Mouse (Mus musculus) fibroblast of lung, adult 2 months (primary cell): ENCODE measurements around the gene Allc.

Experiments
- DNase-seq: peaks from one replicate; pipeline ENCODE4 v3.0.0-alpha.2; 2011; ENCODE audit warnings: low read depth

Gene Allc

DNA sequence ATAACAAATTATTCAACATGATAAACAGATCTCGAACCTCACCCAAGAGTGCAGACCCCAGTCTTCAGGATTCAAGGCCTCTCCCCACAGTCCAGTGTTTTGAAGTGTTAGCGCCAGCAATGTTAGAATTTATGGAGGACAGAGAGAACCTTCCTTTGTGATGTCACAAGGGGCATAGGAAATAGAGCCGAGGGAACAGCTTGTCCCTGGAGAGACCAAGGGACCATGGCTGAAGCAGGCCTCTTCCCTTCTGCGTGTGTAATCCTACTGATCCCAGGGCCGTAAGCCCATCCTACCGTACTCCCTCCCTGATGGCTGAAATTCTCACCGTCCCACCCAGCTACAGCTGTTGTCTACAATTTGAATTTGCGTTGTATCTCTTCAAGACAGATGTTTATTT lies at the start of gene Allc:
Gene Allc (minus strand): TSS at position 101 of the 400 bp plus-strand sequence.
- DNase-seq = no peak

DNA sequence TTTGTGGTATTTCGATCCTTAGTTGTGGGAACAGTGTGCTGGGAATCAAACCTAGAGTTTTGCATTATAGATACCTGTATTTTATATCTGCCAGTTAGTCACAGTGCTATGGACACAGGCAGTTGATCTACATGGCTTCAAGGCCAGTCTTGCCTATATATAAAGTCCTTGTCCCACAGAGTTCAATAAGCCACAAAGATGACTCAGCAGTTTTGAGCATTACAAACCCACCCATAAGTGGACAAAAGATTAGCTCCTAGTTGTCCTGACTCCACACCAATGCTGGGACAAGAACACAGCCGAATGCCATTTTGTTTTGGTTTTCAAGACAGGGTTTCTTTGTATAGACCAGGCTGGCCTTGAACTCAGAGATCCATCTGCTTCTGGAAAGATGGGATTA lies 46.1 kb upstream of the Allc start:
- no peak for DNase-seq

DNA sequence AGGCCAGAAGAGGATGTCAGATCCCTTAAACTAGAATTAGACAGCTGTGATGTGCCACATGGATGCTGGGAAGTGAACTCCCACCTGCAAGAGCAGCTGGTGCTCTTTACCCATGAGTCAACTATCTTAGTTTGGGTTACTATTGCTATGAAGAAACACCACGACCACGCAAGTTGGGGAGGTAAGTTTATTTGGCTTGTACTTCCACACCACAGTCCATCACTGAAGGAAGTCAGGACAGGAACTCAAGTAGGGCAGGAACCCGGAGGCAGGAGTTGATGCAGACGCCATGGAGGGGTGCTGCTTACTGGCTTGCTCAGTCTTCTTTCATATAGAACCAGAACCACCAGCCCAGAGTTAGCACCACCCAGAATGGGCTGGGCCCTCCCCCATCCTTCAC lies 44.8 kb upstream of the Allc start:
- no peak for DNase-seq

DNA sequence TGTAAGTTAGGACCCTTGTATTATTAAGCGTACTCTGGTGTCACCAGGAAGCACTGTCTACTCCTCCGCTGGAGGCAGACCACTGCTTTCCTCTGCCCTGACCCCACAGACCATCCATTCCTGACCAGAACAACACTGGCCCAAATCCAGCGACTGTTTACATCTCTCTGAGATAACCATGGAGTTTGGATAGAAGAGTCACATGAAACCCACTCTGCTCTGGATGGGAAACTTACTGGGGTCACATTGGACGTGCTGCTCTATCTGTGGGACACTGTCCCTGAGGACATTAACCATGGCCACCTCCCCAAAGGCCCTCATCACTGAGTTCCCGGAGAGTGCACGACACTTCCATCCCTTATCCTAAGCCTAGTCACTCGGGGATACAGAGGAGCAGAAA lies 43.1 kb upstream of the Allc start:
- no peak for DNase-seq

DNA sequence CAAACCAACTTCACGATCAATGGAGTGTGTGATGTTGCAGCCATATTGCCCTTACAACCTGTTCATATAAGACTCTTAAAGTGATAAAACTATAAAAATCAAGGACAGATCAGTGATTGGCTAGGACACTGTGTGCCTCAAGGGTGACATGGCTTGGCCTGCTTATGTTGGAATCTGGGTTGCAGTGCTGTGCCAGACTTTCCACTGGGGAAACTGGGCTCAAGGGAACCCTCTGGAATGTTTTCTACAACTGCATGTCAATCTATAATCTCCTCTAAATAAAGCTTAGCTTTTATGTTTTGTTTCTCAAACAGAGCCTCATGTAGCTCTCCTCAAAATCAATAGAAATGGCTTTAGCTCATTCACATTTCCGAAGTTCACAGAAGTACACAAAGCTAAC lies 41.9 kb upstream of the Allc start:
- DNase-seq = no peak

DNA sequence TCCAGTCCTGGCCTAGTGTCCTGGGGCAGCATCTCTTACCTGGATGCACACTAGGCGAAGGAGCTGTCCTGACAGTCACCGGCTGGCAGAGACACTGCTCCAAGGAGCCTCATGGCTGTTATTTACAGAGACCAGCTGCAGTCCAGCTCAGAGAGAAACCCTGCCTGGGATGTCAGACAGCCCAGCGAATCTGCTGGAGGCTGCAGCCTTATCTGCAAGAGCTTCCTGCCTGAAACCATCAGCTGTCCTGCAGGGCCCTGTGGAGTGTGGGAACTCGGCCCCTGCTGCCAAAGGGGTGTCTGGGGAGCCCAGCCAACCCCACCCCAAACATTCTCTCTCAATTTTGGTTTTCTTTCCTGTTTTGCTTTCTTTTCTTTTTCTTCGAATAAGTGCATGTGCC lies 40.9 kb upstream of the Allc start, which contains the start of gene Colec11:
Gene Colec11 (minus strand): TSS at position 183 of the 400 bp plus-strand sequence.
- no peak for DNase-seq

DNA sequence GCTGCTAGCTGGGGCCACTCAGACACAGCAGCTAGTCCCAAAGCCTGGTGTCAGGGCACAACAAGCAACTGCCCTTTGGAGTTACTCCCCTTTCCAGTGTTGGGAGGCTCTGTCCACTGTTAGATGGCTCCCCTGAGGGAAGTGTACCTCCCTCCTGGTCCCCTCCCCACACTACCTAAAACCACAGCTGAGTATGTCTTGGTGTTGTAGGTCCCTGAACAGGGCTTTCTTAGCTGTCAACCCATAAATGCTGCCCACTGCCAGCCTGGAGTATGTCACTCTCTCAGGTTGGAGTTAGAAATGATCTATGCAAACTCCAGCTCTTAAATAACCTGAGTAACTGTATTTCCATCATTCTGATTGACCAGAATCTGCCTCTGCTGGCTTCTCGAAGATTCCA lies 40.3 kb upstream of the Allc start:
- no peak for DNase-seq

DNA sequence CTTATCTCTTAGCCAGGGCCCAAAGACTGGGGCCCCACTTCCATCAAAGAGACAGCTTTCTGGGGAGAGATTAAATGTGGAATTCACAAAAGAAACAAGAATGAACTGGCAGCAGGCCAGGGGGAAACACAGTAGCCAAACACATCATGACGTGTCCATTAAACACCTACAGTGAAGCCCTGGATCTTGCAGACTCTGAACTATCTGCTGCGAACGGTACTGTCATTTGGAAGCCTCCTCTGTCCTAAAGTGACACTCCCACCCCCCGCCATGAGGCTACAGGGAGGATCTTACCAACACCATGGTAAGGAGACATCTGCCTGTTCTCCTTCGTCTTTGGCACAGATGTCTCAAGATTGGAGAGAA lies 39.8 kb upstream of the Allc start:
- DNase-seq = no peak

DNA sequence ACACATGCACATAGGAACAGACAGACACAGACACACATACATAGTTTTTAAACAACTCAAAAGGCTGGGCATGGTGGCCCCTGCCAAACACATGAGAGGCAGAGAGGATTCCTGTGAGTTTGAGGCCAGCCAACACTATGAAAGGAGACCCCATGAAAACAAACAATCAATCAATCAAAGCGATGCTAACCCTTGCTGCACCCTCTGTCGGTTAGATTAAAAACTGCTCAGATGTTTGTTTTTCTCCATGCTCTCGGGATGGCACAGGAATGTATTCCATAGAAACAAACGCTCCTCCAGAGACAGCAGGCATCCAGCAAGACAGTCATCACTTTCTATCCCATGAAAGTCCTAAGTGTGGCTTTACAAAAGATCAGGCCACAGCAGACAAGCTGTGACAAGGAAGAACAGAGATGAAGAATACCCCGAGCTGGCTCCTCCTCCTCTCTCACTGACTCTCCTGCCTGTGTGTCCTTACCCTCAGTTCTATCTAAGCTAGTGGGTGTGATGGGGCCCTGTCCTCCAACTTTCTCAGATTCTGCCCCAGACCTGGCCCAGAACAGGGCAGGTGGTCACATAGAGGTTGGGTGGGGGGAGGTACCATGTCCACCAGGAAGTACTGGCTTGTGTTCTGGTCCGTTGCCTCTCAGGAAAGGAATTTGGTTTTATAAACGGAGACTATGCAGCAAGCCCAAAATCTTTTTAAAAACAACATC lies 39.3 kb upstream of the Allc start:
- no peak for DNase-seq

DNA sequence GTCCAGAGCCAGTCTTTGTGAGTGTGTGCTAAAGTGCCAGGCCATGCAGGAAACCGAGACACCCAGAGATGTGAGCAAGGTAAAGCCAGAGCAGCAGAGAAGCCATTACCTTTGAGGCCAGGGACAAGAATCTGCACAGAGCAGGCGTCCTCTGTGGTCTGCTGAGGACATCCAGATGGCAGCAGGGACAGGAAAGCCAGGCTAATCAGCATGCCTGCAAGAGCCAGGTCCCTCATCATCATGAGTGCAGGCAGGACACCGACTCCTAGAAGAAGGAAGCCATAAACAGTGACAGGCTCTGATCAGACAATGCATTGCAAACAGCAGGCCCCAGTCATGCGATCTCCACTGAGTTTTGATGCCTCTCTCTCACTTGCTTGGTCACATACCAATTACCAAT lies 35.0 kb upstream of the Allc start:
- no peak for DNase-seq

DNA sequence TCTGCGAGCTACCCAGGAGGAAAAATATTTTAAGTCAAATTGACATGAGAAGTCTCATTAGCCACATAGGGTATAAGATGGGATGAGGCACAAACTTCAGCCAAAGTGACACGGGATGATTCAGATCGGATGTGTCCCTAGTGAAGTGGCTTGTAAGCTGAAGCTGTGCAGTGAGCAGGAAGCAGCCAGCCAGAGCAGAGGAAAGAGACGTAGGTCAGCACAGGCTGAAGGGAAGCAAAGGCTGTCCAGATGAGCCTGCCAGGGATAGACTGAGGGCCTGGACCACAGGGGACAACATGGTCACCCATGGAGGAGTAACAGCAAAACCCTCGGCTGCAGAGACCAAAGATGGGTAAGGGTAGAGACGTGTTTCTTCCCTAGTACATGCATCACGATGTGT lies 32.1 kb upstream of the Allc start:
- DNase-seq = no peak

DNA sequence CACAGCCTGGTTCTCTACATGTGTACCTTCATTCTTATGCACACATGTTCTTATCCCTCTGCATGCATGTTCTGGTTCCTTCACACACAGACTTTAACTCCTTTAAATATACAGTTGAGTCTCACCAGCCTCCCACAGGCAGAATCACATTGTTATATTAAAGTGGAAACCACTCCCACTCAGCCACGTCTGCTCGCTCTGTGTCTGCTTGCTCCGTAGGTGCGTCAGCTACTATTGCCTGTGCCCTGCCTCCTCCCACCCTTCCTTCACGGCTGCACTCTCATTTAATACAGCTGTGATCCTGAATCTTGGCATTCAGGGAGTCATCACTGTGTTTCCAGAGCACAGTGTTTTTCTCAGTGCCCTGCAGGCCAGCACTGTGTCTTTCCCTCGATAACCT lies 30.1 kb upstream of the Allc start:
- no peak for DNase-seq

DNA sequence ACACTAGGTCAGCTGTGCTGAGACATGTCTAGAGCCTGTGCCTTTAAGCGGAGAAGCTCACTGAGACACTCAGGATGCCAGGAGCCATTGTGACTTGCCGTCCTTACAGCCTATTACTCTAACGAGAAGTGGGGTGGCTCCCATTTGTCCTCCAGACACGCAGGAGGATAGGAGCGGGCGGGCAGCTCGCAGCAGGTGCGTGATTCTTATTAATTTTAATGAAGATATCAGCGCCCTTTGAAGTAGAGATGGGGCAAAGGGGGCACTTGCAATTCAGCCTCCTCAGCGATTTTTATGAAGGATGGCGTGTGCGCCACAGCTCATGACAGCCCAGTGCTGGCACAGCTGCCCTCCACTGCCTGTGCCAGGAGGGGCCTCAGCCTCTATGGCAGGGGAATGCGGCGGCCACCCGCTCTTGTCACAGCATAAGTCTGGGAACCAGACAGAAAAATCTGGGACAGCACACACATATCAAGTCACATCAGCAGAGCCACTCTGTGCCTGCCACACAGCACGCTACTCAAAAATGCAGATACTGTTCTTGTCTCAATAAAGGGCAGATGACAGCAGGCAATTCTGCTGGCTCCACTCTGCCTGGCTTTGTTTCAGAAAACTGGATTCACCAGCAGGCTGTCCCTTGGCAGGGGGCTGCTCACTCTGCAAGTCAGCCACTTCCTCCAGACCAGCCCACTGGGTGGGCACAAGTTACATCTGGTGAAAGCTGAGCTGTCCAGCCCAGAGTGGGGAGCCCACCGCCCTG lies 25.4 kb upstream of the Allc start:
- no peak for DNase-seq

DNA sequence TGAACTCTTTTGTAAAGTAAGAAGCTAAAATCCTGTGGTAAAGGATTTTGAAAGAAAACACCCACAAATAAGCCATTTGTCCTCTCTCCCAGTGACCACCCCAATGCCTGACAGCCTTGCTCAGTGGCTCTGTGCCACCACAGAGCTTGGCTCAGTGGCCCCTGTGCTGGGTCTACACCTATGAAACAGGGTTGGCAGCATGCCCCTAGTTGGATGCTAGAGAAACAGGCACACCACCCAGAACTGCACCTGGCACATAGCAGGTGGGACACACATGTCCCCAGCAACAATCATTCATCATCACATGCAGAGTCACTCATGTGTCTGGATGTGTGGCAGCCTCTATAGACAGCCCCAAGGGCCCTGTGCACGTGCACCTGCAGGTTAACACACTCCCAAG lies 21.2 kb upstream of the Allc start:
- no peak for DNase-seq

DNA sequence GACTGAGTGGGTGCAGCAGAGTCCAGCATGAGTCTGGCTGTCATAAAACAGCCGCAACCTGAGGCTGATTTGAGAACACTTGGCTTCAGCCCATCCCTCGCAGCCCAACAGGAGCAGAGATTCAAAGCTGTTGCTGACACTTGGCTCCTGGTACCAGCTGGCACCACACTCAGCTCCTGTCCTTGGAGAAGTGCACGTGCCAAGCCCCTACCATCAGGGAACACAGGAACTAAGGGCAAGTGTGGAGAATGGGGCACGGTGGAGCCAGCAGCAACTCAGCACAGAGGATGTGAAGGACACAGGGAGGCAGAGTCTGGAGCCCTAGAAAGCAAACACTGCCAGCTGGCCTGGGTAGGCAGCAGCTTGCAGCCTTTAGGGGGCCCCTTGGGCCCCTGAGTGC lies 19.9 kb upstream of the Allc start:
- DNase-seq = no peak

DNA sequence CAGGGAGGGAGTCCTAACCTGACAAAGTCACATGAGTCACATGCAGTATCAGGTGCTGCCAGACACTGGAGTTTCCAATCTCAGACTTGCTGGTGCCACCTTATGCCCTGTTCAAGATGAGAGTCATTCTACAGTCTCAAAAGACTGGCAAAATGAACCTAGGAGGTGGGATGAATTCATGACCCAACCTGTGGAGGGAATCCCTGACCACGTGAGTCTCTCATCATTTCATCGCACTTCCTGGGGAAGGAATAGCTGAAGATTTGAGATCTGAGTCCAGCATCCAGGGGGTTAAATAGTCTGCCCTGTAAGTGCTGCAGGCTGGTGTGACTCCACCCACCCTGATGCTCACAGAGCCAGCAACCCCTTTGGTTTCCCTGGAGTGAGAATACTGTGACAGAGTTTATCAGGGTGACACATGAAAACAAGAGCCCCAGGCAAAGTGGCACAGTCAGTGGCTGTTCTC lies 16.2 kb upstream of the Allc start:
- no peak for DNase-seq

DNA sequence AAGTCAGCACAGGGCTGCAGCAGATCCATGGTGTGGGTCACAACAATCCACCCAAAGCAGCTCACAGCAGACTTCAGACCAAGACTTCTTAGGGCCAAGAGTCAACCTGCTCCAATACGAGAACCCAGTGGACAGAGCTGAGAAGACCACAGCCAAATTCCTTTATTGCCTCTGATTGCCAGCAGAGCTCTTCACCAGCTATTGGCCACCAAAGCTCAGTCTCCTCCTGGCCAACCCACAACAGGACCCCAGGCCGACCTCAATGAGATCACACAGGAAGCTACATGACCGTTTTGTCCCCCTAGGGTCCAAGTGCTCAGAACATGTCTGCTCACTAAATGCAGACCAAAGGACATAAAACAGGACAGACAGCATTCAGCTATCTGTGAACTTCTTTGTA lies 15.8 kb upstream of the Allc start:
- DNase-seq = no peak

DNA sequence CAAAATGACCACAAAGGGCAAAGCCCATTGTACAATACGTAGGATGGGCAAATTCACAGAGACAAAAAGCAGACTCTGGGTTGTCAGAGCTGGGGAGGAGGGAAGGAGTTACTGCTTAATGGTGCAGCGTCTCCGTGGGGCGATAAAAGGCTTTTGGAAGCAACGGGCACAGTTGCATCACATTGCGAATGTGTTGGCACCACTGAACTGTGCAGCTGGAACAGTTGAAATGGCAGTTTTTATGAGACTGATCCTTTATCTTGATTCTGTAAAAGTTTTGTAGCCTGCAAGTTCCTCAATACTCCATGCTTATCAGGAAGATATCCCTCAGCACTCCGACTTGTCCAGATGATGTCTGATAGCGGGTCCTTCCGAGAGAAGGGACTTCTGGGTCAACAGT lies 15.4 kb upstream of the Allc start:
- no peak for DNase-seq

DNA sequence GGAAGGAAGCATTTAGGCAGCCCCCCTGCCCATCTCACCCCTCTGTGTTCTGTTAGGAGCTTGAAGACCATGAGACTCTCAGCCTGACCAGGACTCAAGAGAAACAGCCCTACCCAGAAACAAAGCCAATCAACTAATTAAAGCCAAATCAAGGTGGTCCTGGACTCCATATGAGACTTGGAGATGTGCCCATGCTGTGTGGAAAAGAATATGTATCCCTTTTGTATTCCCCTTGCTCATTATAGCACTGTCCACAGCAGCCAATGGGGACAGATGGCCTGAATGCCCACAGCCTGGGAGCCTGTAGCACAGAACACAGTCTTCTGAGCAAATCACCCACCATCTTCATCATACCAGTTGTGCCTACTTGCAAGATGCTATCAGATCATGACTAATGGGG lies 14.5 kb upstream of the Allc start:
- DNase-seq = no peak

DNA sequence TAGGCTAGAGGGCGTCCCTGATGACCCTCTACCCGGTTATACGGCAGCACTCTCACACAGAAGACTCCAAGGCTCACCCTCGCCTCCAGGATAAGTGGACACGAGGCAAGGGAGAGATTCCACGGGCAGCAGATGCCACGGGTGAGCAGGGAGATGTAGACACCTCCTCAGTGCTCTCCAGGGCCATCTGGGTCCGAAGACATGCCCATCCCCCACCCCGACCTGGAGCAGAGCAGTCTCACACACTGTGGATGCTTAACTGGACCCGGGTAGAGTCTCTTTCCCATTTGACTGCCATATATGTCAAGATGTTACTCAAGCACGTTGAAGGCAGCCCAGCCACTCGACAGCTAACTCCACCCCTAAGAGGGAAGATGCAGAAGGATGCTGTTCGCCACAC lies 8.1 kb upstream of the Allc start:
- DNase-seq = no peak

DNA sequence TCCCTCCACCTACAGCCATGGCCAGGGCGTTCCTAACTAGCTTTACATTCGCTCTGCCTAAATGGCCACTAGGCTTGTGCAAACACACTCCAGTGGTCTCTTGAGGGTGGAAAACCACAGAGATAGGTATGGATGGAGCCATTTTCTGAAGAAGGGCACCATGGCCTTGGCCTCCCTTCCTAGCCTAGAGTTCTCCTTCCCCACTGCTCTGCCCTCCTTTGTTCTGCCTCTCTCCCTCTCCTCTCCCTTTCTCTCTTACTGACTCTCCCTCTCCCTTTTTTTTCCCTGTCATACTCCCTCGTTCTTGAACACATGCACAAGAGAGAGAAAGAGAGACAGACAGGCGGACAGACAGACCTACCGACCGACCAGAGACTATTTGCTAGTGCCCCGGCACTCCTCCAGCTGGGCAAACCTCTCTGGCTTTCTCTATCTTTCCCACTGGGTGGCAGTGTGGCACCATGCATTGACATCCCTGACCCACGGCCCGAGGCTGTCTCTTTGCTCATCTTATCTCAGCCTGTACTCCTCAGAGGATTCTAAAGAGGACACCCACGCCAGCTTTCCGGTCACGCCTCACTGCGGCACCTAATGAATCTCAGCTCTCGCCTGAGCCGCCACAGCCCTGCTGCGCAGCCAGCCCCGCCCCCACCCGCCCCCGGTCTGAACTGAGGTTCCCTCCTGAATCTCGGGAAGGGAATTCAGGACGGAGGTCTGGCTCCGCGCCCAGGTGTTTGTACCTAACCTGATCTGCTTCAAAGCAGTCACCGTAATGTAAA lies 7.0 kb upstream of the Allc start:
- DNase-seq = peak; percentile 25

DNA sequence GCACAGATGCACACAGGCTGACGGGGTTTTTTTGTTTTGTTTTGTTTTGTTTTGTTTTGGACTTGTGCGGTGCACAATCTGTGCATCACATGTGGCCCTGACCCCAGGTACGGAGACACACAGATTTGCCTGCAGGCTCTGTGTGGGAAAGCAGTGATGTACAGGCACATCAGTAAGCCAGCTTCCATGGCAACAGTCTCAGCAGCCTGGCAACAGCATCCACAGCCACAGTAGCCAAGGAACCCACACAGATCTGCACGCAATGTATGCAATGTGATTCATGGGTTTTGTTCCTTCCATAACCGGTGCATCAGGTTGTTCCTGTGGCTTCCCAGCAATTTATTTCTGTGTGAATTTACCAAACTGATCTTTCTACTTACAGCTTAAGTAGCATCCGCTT lies 5.6 kb upstream of the Allc start:
- DNase-seq = no peak

DNA sequence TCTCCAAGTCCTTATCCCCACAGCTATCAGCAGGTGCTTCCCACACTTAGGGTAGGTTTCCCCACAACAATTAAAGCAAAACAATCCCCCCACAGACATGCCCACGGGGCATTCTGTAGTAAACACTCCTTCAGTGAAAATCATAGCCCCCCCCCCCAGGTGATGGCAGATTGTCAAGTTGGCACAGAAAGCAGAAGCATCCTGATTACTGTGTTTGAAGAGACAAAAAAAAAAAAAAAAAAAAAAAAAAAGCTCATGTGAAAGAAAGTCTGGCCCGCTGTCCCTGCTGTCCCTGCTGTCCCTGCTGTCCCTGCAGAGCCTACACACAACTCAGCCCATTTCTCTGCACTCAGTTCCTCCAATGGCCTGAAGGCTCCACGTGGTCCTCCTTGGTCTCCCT lies 1.7 kb upstream of the Allc start:
- DNase-seq = no peak
